Mouse (Mus musculus) thymus, adult 2 months (tissue): ENCODE measurements around the gene Bdkrb1.

Experiments
- CTCF ChIP-seq: fragments of 200-500 bp; IDR thresholded peaks from 2 replicates; pipeline ENCODE4 v1.5.1; 2012; ENCODE audit warnings: mild to moderate bottlenecking, control low read depth, low read length, moderate library complexity, borderline replicate concordance; ENCODE audit not compliant: control insufficient read depth, poor library complexity, insufficient read depth; ENCODE audit errors: extremely low read depth
- POLR2A ChIP-seq: fragments of 200-500 bp; IDR thresholded peaks from 2 replicates; pipeline ENCODE4 v1.6.1; 2012; ENCODE audit warnings: mild to moderate bottlenecking, low read length, control low read depth, moderate library complexity; ENCODE audit not compliant: control insufficient read depth, poor library complexity, insufficient read depth; ENCODE audit errors: extremely low read depth

GRCm38 (mm10) chr12:105587526-105587925, 15.4 kb upstream of the Bdkrb1 start:
- TF ChIP-seq CTCF, result no peak
- TF ChIP-seq POLR2A, result no peak
